In the genomic region with DNA sequence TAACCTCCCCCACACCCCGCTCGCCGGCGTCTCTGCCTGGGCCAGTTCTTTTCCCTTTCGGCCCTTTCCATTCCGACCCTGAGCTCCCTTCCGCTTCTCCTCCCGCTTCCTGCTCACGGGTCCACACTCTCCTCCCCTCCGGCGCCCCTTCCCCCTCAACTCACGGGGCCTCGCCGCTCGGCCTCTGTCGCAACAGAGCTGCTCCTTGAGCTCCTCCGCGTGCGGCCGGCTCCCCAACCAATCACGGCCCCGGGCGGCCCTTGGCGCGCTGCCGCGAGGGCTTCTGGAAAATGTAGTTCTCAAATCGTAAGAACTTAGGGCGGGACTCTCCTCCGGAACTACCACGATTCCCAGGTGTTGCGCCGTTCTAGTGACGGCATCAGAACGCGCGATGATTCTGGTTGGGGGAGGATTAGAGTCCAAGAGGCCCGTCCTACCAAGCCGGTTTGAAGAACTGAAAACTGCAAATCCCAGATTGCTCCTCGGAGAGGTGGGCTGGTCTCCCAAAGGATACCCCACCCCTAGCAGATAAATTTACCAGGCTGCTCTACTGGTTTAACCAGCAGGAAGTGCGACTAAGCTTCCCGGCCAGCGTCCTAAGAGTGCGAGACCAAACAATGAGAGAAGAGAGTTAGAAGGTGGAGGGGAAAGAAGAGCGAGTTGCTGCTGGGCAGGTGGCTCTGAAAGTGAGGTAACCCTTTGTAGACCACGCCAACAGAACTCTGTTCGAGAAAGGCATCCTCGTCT, we compare ENCODE assay signal across 8 mouse cellular contexts. TPM values are rescaled to one million over a fixed set of nuclear protein-coding genes. Genes with fewer than 3 reads are reported as not detected.
A peak's percentile ranks its signal among the peaks of the same experiment; 100 is the strongest.
DNase-seq lines count a peak whose midpoint lies in the region; ATAC-seq lines count a peak whose summit lies in the region.

A gene (minus strand): TSS at position 285 of the 747 bp plus-strand sequence.

- peak within 1 kb of the TSS; percentile 76 for H3K9ac ChIP-seq in hindbrain, embryonic 12.5 days

- no peaks in the 10 kb centered on the region for H3K9me3 ChIP-seq in hindbrain, embryonic 12.5 days (replicated peaks)

- H3K27ac ChIP-seq in hindbrain, embryonic 12.5 days, result peak within 1 kb of the TSS; percentile 77

- under 1% methylated on average over 48 of the region's 48 CpGs for WGBS in hindbrain, embryonic 12.5 days

- H3K4me3 ChIP-seq in hindbrain, embryonic 12.5 days, result peak within 1 kb of the TSS; percentile 76

- peaks cover 15% of the 10 kb centered on the region for H3K4me1 ChIP-seq in hindbrain, embryonic 12.5 days

- H3K27me3 ChIP-seq in hindbrain, embryonic 12.5 days, result no peaks in the 10 kb centered on the region

- peak; percentile 96 for ATAC-seq in hindbrain, embryonic 12.5 days (ENCODE audit: low FRiP score)

- peaks cover 29% of the 10 kb centered on the region for H3K36me3 ChIP-seq in hindbrain, embryonic 12.5 days

- DNase-seq in NIH3T3 (ENCODE audit: low read depth), result peak; percentile 100
- DNase-seq in cerebellum, postnatal 10 days, result peak; percentile 100
- peak; percentile 100 for DNase-seq in frontal cortex, postnatal 10 days (ENCODE audit: low spot score in 2 of 2)
- peak; percentile 100 for DNase-seq in layer of hippocampus, postnatal 14 days (ENCODE audit: low spot score in 2 of 2)
- DNase-seq in lung, postnatal 14 days, result peak; percentile 100
- DNase-seq in retina, adult 2 months (ENCODE audit: low read depth, low spot score), result peak; percentile 100
- peak; percentile 99 for DNase-seq in thymus, postnatal 36 days

- H3K4me2 ChIP-seq in hindbrain, embryonic 12.5 days (replicated peaks), result peak within 1 kb of the TSS; percentile 89

RNA-seq across cellular contexts. Expression of the gene that starts here (rescaled TPM):
- polyA plus RNA-seq in hindbrain, embryonic 12.5 days (2016; fragmentation: Nextera tagmentation; extraction: Ambion mirVana), result 108 and 110 TPM in 2 replicates
- 10 to 100 TPM; 59.9 to 61.5 TPM for total RNA-seq in layer of hippocampus, postnatal 14 days (2021)

Comparison
In these comparisons a context has a peak if more than half of its experiments do, and no peak if none do; other contexts are left out.
1. Peak in every context shown above with its lines: DNase-seq, ATAC-seq, H3K4me3 ChIP-seq and H3K27ac ChIP-seq.